Mouse (Mus musculus) activated CD4-positive, CD25-positive, alpha-beta regulatory T cell, adult 4 months (primary cell): ENCODE measurements around the gene Dcaf11. TPM values are rescaled to one million over a fixed set of nuclear protein-coding genes. Genes with fewer than 3 reads are reported as not detected.

ENCODE experiments used
- ATAC-seq: one replicate; pipeline ENCODE4 v1.8.0; 2017
- polyA plus RNA-seq, 2 experiments: library from polyadenylated mRNA; unstranded; fragments of 100-300 nt; shearing (Covaris generic); gene quantifications; one replicate each; pipeline ENCODE4 v1.2.1; 2017

Dcaf11 gene
- polyA plus RNA-seq, 2 experiments from 2014 or later = 95.9 to 97.4 TPM

GRCm38 (mm10) chr14:55557003-55557402, 2.8 kb upstream of the Dcaf11 start:
- ATAC-seq = no peak

- no peak for ATAC-seq
These were observed 2.2 kb upstream of the Dcaf11 start for GRCm38 (mm10) chr14:55557587-55557986.

GRCm38 (mm10) chr14:55558740-55559448, 912 bp upstream of the Dcaf11 start:
- no peak for ATAC-seq

GRCm38 (mm10) chr14:55560202-55561073, 632 bp downstream of the Dcaf11 start, which contains the start of gene A730061H03Rik:
Gene A730061H03Rik (minus strand): TSS chr14:55560406.
- ATAC-seq = peak; percentile 86

GRCm38 (mm10) chr14:55561860-55562259, 2.1 kb downstream of the Dcaf11 start:
- no peak for ATAC-seq

GRCm38 (mm10) chr14:55563249-55563648, 3.4 kb downstream of the Dcaf11 start:
- ATAC-seq = no peak

- no peak for ATAC-seq
These were observed 5.9 kb downstream of the Dcaf11 start for GRCm38 (mm10) chr14:55565748-55566147.

- no peak for ATAC-seq
These were observed 7.7 kb downstream of the Dcaf11 start for GRCm38 (mm10) chr14:55567496-55567895.

GRCm38 (mm10) chr14:55570588-55570987, 10.8 kb downstream of the Dcaf11 start:
- ATAC-seq = no peak

GRCm38 (mm10) chr14:55571760-55572159, 12.0 kb downstream of the Dcaf11 start:
- no peak for ATAC-seq

GRCm38 (mm10) chr14:55575302-55575701, 15.5 kb downstream of the Dcaf11 start, which contains the start of gene Fitm1:
Gene Fitm1 (plus strand): TSS chr14:55575617.
- no peak for ATAC-seq

GRCm38 (mm10) chr14:55575711-55576110, 15.9 kb downstream of the Dcaf11 start:
- ATAC-seq = no peak

- ATAC-seq = no peak
These were observed 16.6 kb downstream of the Dcaf11 start for GRCm38 (mm10) chr14:55576376-55576775.

GRCm38 (mm10) chr14:55577871-55578667, 18.3 kb downstream of the Dcaf11 start, which contains the start of gene Psme1:
Gene Psme1 (plus strand): TSS chr14:55578123.
- ATAC-seq = peak; percentile 95

GRCm38 (mm10) chr14:55578668-55579269, 19.0 kb downstream of the Dcaf11 start:
- ATAC-seq = peak; percentile 53

- ATAC-seq = no peak
These were observed 20.0 kb downstream of the Dcaf11 start for GRCm38 (mm10) chr14:55579511-55580496.

- no peak for ATAC-seq
These were observed 20.9 kb downstream of the Dcaf11 start for GRCm38 (mm10) chr14:55580731-55581130.

- no peak for ATAC-seq
These were observed 22.3 kb downstream of the Dcaf11 start for GRCm38 (mm10) chr14:55581981-55582681.

GRCm38 (mm10) chr14:55584303-55584701, 24.5 kb downstream of the Dcaf11 start:
- ATAC-seq = no peak
